Mouse (Mus musculus) midbrain, postnatal 0 days (tissue): ENCODE results near the gene Cc2d1a. TPM values are rescaled to one million over a fixed set of nuclear protein-coding genes. Genes with fewer than 3 reads are reported as not detected.

ENCODE experiments used
- ATAC-seq: fragments of 200-750 bp; cut with Nextera tagmentation; 2 replicates; pipeline ENCODE4 v1.8.0; 2017; ENCODE audit warnings: moderate number of reproducible peaks, mild to moderate bottlenecking, moderate TSS enrichment, moderate library complexity; ENCODE audit not compliant: low FRiP score
- DNase-seq: peaks from one replicate; pipeline ENCODE4 v3.0.0-alpha.2; 2015; ENCODE audit warnings: low spot score
- H3K27ac ChIP-seq: fragments of 300-500 bp; sonication (generic); 2 replicates; pipeline ENCODE4 v1.5.1; 2014; ENCODE audit warnings: low read depth, mild to moderate bottlenecking, low read length, mixed read lengths
- H3K27me3 ChIP-seq: fragments of 300-500 bp; sonication (generic); 2 replicates; pipeline ENCODE4 v1.6.1; 2014; ENCODE audit warnings: low read length, control low read depth, mixed read lengths; ENCODE audit not compliant: insufficient read depth
- H3K36me3 ChIP-seq: fragments of 300-500 bp; sonication (generic); 2 replicates; pipeline ENCODE4 v1.6.1; 2014; ENCODE audit warnings: low read length, control low read depth, mixed read lengths; ENCODE audit not compliant: insufficient read depth
- H3K4me1 ChIP-seq: fragments of 300-500 bp; sonication (generic); 2 replicates; pipeline ENCODE4 v1.6.1; 2014; ENCODE audit warnings: mild to moderate bottlenecking, control low read depth, antibody characterized with exemption, low read length, mixed read lengths; ENCODE audit not compliant: insufficient read depth
- H3K4me2 ChIP-seq: fragments of 300-500 bp; sonication (generic); 2 replicates; pipeline ENCODE4 v1.6.1; 2014; ENCODE audit warnings: low read depth, mild to moderate bottlenecking, low read length, mixed read lengths; ENCODE audit not compliant: poor library complexity, severe bottlenecking
- H3K4me3 ChIP-seq: fragments of 300-500 bp; sonication (generic); 2 replicates; pipeline ENCODE4 v1.5.1; 2014; ENCODE audit warnings: low read depth, mild to moderate bottlenecking, low read length, moderate library complexity
- H3K9ac ChIP-seq: fragments of 300-500 bp; sonication (generic); replicated peaks from 2 replicates; pipeline ENCODE4 v1.6.1; 2014; ENCODE audit warnings: mild to moderate bottlenecking, low read length, moderate library complexity, mixed read lengths; ENCODE audit not compliant: poor library complexity, severe bottlenecking
- H3K9me3 ChIP-seq: fragments of 300-500 bp; sonication (generic); 2 replicates; pipeline ENCODE4 v1.6.1; 2016; ENCODE audit warnings: low read length, control low read depth
- CTCF ChIP-seq: IDR thresholded peaks from 2 replicates; pipeline ENCODE4 v1.5.1; 2016; ENCODE audit warnings: antibody characterized with exemption, mild to moderate bottlenecking
- WGBS: fragments of 180-500 bp; shearing (Covaris S2); extraction: QIAGEN DNeasy Blood & Tissue Kit; methylation state at CpG from one replicate; pipeline ENCODE4 v1.1.7; 2014; 5-methylcytosine and 5-hydroxymethylcytosine counted together
- microRNA counts: library from miRNA; unstranded; fragments of <30 nt; microRNA quantifications from one replicate; lab custom pipeline; 2015
- microRNA-seq: library from miRNA; unstranded; fragments of <30 nt; microRNA quantifications from one replicate; pipeline ENCODE4, GENCODE M21; 2016; ENCODE audit warnings: borderline number of aligned reads
- polyA plus RNA-seq: library from polyadenylated mRNA; unstranded; fragments of >200 nt; fragmentation: Nextera tagmentation; extraction: Ambion mirVana; gene quantifications from 2 replicates; pipeline ENCODE4 v1.2.1, GENCODE M21; 2015
- total RNA-seq: library from RNA; depleted of rRNA; stranded (reverse); fragments of >200 nt; gene quantifications from 2 replicates; pipeline ENCODE4 v1.2.3, GENCODE M21; 2014; rRNA removed

The Cc2d1a gene
- total and polyA plus RNA-seq, 2 experiments from 2014 or later = 65.9 to 101 TPM

DNA sequence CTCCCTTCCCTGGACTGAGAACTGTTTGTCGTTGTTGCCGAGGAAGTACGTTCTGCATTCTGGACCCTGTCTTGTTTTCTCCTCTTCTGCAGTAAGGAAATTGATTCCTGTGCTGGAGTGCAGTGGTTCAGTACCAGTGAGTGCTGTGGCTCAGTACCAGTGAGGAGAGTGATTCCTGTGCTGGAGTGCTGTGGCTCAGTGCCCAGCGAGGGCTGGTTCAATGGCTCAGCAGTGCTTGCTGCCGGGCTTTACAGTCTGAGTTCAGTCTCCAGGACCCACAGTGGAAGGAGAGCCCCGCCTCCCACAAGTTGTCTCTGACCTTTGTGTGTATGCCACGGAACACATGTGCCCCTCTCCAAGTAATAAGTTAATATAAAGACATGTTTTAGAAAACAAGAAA, 60.6 kb downstream of the Cc2d1a start:
- ATAC-seq = no peak
- H3K36me3 ChIP-seq = peaks cover 82% of the 10 kb centered on the region
- no peak for TF ChIP-seq CTCF
- H3K27ac ChIP-seq = no peak overlapping the region
- H3K4me3 ChIP-seq = no peak overlapping the region
- H3K4me2 ChIP-seq = no peak overlapping the region
- no peaks in the 10 kb centered on the region for H3K27me3 ChIP-seq
- H3K9me3 ChIP-seq = no peaks in the 10 kb centered on the region
- no peak overlapping the region for H3K9ac ChIP-seq
- WGBS = 91% methylated on average over 7 of the region's 7 CpGs
- no peak for DNase-seq
- H3K4me1 ChIP-seq = no peaks in the 10 kb centered on the region

- H3K9me3 ChIP-seq = no peaks in the 10 kb centered on the region
- H3K27ac ChIP-seq = no peak overlapping the region
- H3K27me3 ChIP-seq = no peaks in the 10 kb centered on the region
- no peak overlapping the region for H3K9ac ChIP-seq
- H3K4me1 ChIP-seq = no peaks in the 10 kb centered on the region
- WGBS = 34% methylated on average over 42 of the region's 42 CpGs
- peaks cover 82% of the 10 kb centered on the region for H3K36me3 ChIP-seq
- no peak for TF ChIP-seq CTCF
- DNase-seq = no peak
- no peak overlapping the region for H3K4me2 ChIP-seq
- H3K4me3 ChIP-seq = no peak overlapping the region
- ATAC-seq = no peak
Measured at GRCm38 (mm10) chr8:84084341-84085115, 63.2 kb downstream of the Cc2d1a start.

DNA sequence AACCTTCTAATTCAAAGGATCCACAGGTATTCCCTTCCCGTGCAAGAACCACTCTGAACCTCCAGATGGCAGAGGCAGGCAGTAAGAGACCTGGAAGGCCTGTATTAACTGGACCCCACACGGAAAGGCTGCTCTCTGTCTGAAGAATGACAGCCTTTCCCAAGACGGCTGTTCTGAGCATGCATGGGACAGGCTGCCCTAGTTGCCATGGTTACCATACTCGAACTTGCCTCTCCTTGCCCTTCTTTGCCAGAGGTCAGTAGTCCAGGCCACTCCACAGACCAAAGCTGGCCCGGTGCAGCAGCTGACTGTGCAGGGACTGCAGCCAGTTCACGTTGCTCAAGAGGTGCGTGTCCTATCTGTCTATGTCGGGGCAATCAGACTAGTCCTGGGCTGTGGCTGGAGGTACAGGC, 63.9 kb downstream of the Cc2d1a start:
- no peak overlapping the region for H3K27ac ChIP-seq
- no peak overlapping the region for H3K4me3 ChIP-seq
- H3K9me3 ChIP-seq = no peaks in the 10 kb centered on the region
- 20% methylated on average over 8 of the region's 8 CpGs for WGBS
- H3K9ac ChIP-seq = no peak overlapping the region
- DNase-seq = peak; percentile 71
- peak; percentile 70 for TF ChIP-seq CTCF
- no peak overlapping the region for H3K4me2 ChIP-seq
- ATAC-seq = peak; percentile 52
- H3K27me3 ChIP-seq = no peaks in the 10 kb centered on the region
- H3K36me3 ChIP-seq = peaks cover 83% of the 10 kb centered on the region
- no peaks in the 10 kb centered on the region for H3K4me1 ChIP-seq

MicroRNA genes within 50 kb of the gene (microRNA counts, 519-probe panel; counts per million panel counts)
- microRNA mmu-miR-181c (lab: Ali Mortazavi, UCI) = 3,607 counts per million, percentile 77 among the panel's probes with 10 or more counts
- microRNA mmu-miR-709 (lab: Ali Mortazavi, UCI) = 3,750 counts per million, percentile 79 among the panel's probes with 10 or more counts

Small RNAs within 50 kb of the gene (microRNA-seq; reads per million reads assigned to microRNA genes)
- not detected for gene Gm25110
- gene Mir181c = 16,627 reads per million, percentile 97 among the genes with 10 or more reads in this experiment
- gene Mir181d = 7,856 reads per million, percentile 93 among the genes with 10 or more reads in this experiment
- not detected for gene Mir709

Other genes with a start within 250 kb of the Cc2d1a start
- 394 and 593 TPM in 2 replicates for gene Adgrl1, start 247.8 kb downstream of the Cc2d1a start, total RNA-seq
- gene Adgrl1, start 247.8 kb downstream of the Cc2d1a start, polyA plus RNA-seq = 55.5 and 55.9 TPM in 2 replicates
- gene Gm10644, start 192.7 kb downstream of the Cc2d1a start, total RNA-seq = 0.47 and 0.60 TPM in 2 replicates
- gene Gm10644, start 192.7 kb downstream of the Cc2d1a start, polyA plus RNA-seq = 0.36 and 0.39 TPM in 2 replicates
- 3.9 and 20.4 TPM in 2 replicates for gene Asf1b, start 192.4 kb downstream of the Cc2d1a start, total RNA-seq
- gene Asf1b, start 192.4 kb downstream of the Cc2d1a start, polyA plus RNA-seq = 3.8 and 4.3 TPM in 2 replicates
- 190 and 218 TPM in 2 replicates for gene Prkaca, start 174.9 kb downstream of the Cc2d1a start, total RNA-seq
- 253 and 259 TPM in 2 replicates for gene Prkaca, start 174.9 kb downstream of the Cc2d1a start, polyA plus RNA-seq
- 65.3 and 86.9 TPM in 2 replicates for gene Samd1, start 150.3 kb downstream of the Cc2d1a start, total RNA-seq
- 4.1 and 4.6 TPM in 2 replicates for gene Samd1, start 150.3 kb downstream of the Cc2d1a start, polyA plus RNA-seq
- 1.2 TPM in 1 of 2 replicates, not detected in the other for gene 1700067K01Rik, start 146.4 kb downstream of the Cc2d1a start, total RNA-seq
- gene 1700067K01Rik, start 146.4 kb downstream of the Cc2d1a start, polyA plus RNA-seq = 0.58 and 0.69 TPM in 2 replicates
- gene 2210011C24Rik, start 135.8 kb downstream of the Cc2d1a start, total RNA-seq = 0.66 TPM in 1 of 2 replicates, not detected in the other
- gene 2210011C24Rik, start 135.8 kb downstream of the Cc2d1a start, polyA plus RNA-seq = 0.43 and 1.5 TPM in 2 replicates
- 5.1 and 8.0 TPM in 2 replicates for gene Palm3, start 126.5 kb downstream of the Cc2d1a start, total RNA-seq
- 4.4 and 4.9 TPM in 2 replicates for gene Palm3, start 126.5 kb downstream of the Cc2d1a start, polyA plus RNA-seq
- 0.71 and 1.1 TPM in 2 replicates for gene Il27ra, start 105.3 kb downstream of the Cc2d1a start, total RNA-seq
- 0.21 and 0.29 TPM in 2 replicates for gene Il27ra, start 105.3 kb downstream of the Cc2d1a start, polyA plus RNA-seq
- gene Rln3, start 102.9 kb downstream of the Cc2d1a start, total RNA-seq = 2.3 and 2.7 TPM in 2 replicates
- gene Rln3, start 102.9 kb downstream of the Cc2d1a start, polyA plus RNA-seq = 1.3 and 2.3 TPM in 2 replicates
- 2.2 and 3.0 TPM in 2 replicates for gene Gm10643, start 82.8 kb downstream of the Cc2d1a start, total RNA-seq
- gene Gm10643, start 82.8 kb downstream of the Cc2d1a start, polyA plus RNA-seq = 1.6 and 1.7 TPM in 2 replicates
- 28.4 and 31.7 TPM in 2 replicates for gene Rfx1, start 81.1 kb downstream of the Cc2d1a start, total RNA-seq
- 7.2 and 8.8 TPM in 2 replicates for gene Rfx1, start 81.1 kb downstream of the Cc2d1a start, polyA plus RNA-seq
- 62.3 and 67.6 TPM in 2 replicates for gene Dcaf15, start 43.2 kb downstream of the Cc2d1a start, total RNA-seq
- 21.7 and 23.3 TPM in 2 replicates for gene Dcaf15, start 43.2 kb downstream of the Cc2d1a start, polyA plus RNA-seq
- 0.05 and 0.19 TPM in 2 replicates for gene Podnl1, start 21.9 kb downstream of the Cc2d1a start, total RNA-seq
- gene Podnl1, start 21.9 kb downstream of the Cc2d1a start, polyA plus RNA-seq = 0.38 and 0.56 TPM in 2 replicates
- 5.6 and 5.7 TPM in 2 replicates for gene 4930432K21Rik, start 89 bp upstream of the Cc2d1a start, total RNA-seq
- 2.2 and 2.4 TPM in 2 replicates for gene 4930432K21Rik, start 89 bp upstream of the Cc2d1a start, polyA plus RNA-seq
- gene Nanos3, start 37.3 kb upstream of the Cc2d1a start, total RNA-seq = 0.27 and 4.6 TPM in 2 replicates
- gene Nanos3, start 37.3 kb upstream of the Cc2d1a start, polyA plus RNA-seq = 14.0 and 15.3 TPM in 2 replicates
- 37.7 and 41.8 TPM in 2 replicates for gene Zswim4, start 89.1 kb upstream of the Cc2d1a start, total RNA-seq
- gene Zswim4, start 89.1 kb upstream of the Cc2d1a start, polyA plus RNA-seq = 11.8 and 11.9 TPM in 2 replicates
- gene D8Ertd738e, start 101.8 kb upstream of the Cc2d1a start, total RNA-seq = 110 and 143 TPM in 2 replicates
- gene D8Ertd738e, start 101.8 kb upstream of the Cc2d1a start, polyA plus RNA-seq = 274 and 297 TPM in 2 replicates
- 28.8 and 31.7 TPM in 2 replicates for gene Mri1, start 109.4 kb upstream of the Cc2d1a start, total RNA-seq
- 39.4 and 40.5 TPM in 2 replicates for gene Mri1, start 109.4 kb upstream of the Cc2d1a start, polyA plus RNA-seq
- gene Ccdc130, start 122.4 kb upstream of the Cc2d1a start, total RNA-seq = 9.5 and 13.6 TPM in 2 replicates
- gene Ccdc130, start 122.4 kb upstream of the Cc2d1a start, polyA plus RNA-seq = 14.0 and 14.4 TPM in 2 replicates
- gene Cacna1a, start 240.5 kb upstream of the Cc2d1a start, total RNA-seq = 67.0 and 134 TPM in 2 replicates
- gene Cacna1a, start 240.5 kb upstream of the Cc2d1a start, polyA plus RNA-seq = 10.0 and 15.4 TPM in 2 replicates